Mouse (Mus musculus): ENCODE measurements around the gene Scimp.
A peak's percentile ranks its signal among the peaks of the same experiment; 100 is the strongest.

Scimp gene

GRCm38 (mm10) chr11:70811471-70812240, 730 bp downstream of the Scimp start:
- peak; percentile 23 for DNase-seq (ENCODE audit: low spot score)

DNA sequence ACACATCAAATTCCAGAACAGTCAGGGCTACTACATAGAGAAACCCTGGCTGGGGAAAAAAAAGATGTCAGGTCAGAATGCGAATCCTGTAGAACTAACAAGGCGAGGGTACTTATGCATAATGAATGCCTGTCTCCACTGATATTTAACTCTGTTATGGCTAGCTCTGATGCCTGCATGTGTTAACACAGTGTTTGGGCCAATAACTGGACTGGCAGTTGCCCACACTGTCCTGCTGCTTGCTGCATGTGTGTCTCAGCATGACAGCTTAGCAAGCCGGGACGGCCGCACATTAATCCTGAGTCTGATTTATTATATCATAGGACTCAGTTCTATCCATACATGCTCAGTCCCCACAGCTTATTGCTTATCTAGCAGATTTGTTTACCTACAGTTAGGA, 1.3 kb downstream of the Scimp start:
- no peak for DNase-seq (ENCODE audit: low spot score)

- DNase-seq (ENCODE audit: low spot score), result no peak
These were observed 3.4 kb downstream of the Scimp start for GRCm38 (mm10) chr11:70809011-70809410.

DNA sequence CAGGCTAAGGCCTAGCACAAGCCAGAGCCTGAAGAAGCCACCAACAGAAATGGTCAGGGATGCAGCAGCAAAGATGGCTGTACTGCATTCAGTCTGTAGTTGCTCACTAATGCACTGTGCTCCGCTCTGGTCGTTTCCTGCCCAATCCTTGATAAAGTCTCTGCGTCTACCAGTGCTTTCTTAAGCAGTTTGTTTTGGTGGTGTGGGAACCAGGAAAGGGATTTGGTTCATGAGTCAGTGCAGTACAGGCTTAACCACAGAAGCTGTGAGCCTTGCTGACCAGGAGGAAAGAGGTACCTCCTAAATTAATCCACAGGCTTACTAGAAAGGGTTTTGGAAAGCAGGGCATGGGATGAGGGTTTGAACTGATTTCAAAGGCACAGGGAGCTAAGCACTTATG, 4.3 kb downstream of the Scimp start:
- no peak for DNase-seq (ENCODE audit: low spot score)

GRCm38 (mm10) chr11:70807630-70808029, 4.8 kb downstream of the Scimp start:
- DNase-seq (ENCODE audit: low spot score), result no peak

DNA sequence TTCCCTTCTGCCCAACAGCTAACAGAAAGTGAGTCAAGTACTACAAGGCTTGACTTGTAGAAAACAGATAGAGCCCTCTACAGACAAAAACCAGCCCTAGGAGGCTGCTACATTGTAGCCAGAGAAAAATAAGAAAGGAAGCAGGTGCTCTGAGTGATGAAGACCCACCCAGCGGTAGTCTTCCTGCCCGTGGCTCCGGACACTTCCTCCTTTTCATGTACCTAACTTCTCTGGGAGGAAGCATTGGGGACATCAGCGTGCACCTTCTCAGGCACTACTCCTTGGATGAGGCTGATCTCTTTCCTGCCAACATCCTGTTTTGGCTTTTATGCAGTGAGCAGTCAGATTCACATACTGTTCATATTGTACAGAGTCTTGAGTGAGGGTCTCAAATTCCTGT, 5.7 kb downstream of the Scimp start:
- no peak for DNase-seq (ENCODE audit: low spot score)

GRCm38 (mm10) chr11:70805641-70806175, 6.7 kb downstream of the Scimp start:
- no peak for DNase-seq (ENCODE audit: low spot score)

DNA sequence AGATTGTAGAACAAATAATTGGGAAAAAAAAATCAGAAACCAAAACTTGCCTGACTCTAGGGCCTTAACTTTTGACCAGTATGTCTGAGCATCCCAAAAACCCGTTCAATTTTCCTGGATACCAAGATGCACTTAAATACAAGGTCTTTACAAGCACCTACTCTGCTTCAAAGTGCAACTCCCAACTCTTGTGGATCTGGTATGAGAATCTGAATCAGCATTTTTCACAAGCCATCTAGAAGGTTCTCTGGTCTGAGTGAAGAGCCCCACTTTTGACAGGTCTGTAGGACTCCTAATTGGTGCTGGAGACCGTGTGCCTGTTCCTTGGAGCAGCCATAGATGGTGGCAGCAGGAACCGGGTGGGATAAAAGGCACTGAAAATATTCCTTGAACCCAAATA, 8.0 kb downstream of the Scimp start:
- DNase-seq (ENCODE audit: low spot score), result no peak

- DNase-seq (ENCODE audit: low spot score), result no peak
These were observed 8.6 kb downstream of the Scimp start for GRCm38 (mm10) chr11:70803711-70804200.

DNA sequence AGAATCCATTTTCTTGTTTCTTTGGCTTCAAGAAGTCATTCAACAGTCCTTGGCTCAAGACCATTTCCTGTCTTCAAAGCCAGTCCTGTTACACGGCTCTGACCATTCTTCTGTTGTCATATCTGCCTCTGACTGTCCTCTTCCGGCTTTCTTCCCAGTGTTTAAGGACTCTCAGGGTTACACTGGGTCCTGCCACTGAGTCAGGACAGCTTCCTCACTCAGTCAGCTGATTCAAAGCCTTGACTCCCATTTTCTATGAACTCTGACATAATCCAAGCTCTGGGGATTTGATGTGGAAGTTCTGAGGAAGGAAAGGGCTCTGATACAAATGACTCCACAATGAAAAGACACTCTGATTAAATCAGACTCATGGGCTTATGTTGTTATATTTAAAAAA, 9.5 kb downstream of the Scimp start:
- no peak for DNase-seq (ENCODE audit: low spot score)

GRCm38 (mm10) chr11:70802208-70802864, 10.1 kb downstream of the Scimp start:
- DNase-seq (ENCODE audit: low spot score), result no peak

DNA sequence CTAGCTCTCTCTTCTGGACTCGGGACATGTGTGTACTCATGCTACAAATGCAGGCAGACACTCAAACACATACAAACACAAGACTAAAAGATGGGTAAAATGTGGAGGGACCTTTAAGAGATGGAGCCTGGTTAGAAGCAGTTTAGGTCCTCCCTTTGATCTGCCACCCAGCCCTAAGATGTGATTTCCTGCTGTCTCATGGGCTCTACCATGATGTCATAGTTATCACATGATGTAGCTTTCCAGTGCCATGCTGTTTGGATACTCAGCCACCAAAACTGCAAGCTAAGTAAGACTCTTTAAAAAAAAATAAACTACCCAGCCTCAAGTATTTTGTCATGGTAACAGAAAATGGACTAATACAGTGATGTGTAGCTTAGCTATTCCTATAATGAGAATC, 20.0 kb downstream of the Scimp start:
- DNase-seq (ENCODE audit: low spot score), result no peak

DNA sequence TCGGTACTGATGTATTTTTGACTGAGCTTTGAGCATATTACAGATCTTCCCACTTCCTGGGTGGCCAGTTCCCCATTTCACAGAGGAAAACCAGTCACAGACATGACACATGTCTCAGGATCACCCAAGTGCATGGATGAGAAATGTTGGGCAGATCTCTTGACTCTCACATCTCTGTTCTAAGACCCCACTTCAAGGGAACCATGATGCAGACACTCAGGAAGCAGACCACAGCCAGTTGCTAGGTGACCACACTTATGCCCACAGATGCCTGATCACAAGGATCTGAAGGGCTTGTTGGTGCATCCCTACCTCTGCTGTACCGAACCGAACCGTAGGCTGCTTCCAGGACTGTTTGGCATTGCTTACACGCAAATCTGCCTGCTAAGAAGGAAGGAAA, 20.7 kb downstream of the Scimp start:
- DNase-seq (ENCODE audit: low spot score), result no peak

DNA sequence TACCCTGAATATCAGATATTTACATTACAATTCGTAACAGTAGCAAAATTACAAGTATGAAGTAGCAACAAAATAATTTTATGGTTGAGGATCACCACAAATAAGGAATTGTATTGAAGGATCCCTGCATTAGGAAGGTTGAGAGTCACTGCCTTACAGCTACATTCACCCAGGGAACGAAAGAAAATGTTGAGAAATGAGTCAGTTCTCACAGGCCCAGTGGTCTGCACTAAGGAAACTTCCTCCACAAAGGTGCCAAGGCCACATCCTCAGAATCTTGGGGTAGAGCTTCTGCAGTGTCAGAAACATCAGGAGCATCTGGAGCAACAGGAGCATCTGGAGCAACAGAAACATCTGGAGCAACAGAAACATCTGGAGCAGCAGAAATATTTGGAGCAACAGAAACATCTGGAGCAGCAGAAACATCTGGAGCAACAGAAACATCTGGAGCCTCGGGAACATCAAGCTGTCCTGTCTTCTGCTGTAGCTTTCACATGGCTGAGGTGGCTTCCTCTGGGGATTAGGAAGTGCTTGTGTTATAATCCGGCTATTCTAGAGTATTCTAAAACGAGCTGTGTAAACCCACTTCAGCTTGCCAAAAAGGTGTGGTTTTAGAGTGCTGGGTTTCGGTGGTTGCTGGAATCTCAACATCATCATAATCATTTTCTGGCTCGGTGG, 21.4 kb downstream of the Scimp start:
- DNase-seq (ENCODE audit: low spot score), result no peak

GRCm38 (mm10) chr11:70790426-70790825, 22.0 kb downstream of the Scimp start:
- DNase-seq (ENCODE audit: low spot score), result no peak

GRCm38 (mm10) chr11:70788972-70789655, 23.3 kb downstream of the Scimp start:
- no peak for DNase-seq (ENCODE audit: low spot score)

DNA sequence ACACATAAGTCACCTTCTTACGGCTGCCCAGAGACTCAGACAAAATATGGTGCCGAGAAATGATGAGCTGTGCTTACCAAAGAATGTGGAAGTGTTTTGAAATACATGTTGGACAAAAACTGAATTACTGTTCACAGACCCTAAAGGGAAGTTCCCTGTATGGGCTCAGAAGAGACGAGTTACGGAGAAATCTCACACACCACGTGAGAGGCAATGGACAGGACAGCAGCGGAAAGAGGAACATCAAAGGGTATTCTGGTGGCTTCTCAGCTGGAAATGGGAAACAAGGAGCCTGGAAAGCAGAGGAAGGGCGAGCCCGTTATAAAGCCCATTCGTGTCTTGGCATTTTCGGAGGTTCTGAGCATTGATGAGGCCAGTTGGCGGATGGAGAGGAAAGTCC, 25.3 kb downstream of the Scimp start:
- no peak for DNase-seq (ENCODE audit: low spot score)

DNA sequence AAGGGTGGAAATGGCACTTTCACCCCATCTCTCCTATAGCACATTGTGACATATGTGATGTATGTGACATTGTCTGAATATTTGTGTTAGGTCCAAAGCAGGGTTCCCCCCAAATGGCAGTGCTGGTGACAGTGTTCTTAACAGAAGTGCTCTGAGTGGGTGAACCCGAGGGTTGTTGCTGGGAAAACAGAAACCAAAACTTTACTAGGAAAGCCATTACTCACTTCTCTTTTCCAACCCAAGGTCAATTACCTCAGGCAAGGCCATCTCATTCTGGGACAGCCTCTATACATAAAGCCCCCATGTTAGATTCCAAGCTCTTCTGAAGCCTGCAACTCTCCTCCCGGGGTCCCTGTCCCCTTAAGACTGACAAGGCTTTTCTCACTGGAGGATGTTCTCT, 26.5 kb downstream of the Scimp start:
- DNase-seq (ENCODE audit: low spot score), result no peak

- DNase-seq (ENCODE audit: low spot score), result peak; percentile 71
These were observed 34.3 kb downstream of the Scimp start for GRCm38 (mm10) chr11:70778058-70778457.

DNA sequence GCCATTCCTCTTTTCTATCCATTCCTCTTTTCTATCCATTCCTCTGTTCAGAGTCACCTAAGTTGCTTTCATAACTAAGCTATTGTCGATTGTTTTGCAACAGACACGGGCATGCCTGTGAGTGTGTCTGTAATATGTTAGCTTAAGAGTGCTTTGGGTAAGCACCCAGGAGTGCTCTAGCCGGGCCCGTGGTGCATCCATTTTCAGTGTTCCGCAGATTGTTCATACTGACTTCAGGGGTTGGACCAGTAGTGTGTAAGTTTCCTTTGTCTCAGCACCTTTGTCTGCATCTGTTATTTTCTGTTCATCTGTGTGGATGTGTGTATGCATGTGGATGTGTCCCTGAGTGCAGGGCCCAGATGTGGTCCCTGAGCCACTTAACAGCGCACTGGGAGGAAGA, 34.8 kb downstream of the Scimp start:
- no peak for DNase-seq (ENCODE audit: low spot score)

DNA sequence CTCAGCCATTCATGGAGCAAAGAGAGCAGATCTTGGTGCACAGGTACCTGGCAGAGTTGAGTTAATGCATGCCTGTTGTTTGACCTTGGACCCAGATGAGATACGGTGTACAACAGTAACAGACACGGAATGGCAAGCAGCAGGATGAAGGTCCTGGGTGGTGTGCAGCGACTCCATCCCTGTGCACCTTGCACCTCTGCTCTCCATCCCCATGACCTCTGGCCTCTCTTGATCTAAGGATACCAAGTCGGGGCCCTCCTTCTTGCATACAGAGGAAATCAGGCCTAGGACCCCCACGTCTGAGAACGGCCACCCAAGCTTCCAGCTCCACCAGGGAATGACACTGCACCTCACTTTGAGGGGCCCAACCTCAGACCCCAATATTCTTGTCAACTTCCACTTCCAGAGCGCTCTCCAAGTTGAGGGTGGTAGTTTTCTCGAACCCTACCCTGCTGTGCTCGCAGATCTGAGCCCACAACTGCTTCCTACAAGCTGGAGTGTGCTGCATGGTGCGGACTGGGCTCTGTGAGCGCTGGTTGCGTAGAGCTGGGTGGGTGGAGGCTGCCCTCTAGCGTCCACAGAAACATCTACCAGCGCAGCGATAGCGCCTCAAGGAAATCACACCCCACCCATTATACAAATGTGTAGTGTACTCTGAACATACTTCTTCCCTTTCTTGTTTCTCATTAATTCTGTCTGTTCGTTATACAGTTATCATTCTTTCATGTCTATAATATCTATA, 35.4 kb downstream of the Scimp start:
- DNase-seq (ENCODE audit: low spot score), result peak; percentile 81
